In genomic region chr1:64734771-64735750, GRCm38 (mm10) we compare ENCODE assay signal across 8 mouse cellular contexts. TPM values are rescaled to one million over a fixed set of nuclear protein-coding genes. Genes with fewer than 3 reads are reported as not detected.
DNase-seq lines count a peak whose midpoint lies in the region; ATAC-seq and TF ChIP-seq lines count a peak whose summit lies in the region.

No protein-coding gene starts in this region.

- peak overlapping the region; percentile 56 for H3K9ac ChIP-seq in hindbrain, embryonic 13.5 days
- no peak overlapping the region for H3K9ac ChIP-seq in limb, embryonic 15.5 days

- ATAC-seq in hindbrain, embryonic 13.5 days (ENCODE audit: low FRiP score), result 0 out of 2 replicates have a peak, but pooled peaks have one; percentile 6
- no peak for ATAC-seq in limb, embryonic 15.5 days (ENCODE audit: insufficient number of reproducible peaks, low FRiP score, low TSS enrichment, low read depth)
- ATAC-seq in inflammation-experienced regulatory T-cells, adult 6 months, result no peak

- no peak for TF ChIP-seq POLR2A in bone marrow, adult 2 months (IDR thresholded peaks at IDR 0.05; ENCODE audit: borderline replicate concordance, control insufficient read depth, low read depth, low read length)
- TF ChIP-seq POLR2A in embryonic fibroblast, embryonic 13.5 days (IDR thresholded peaks at IDR 0.05; ENCODE audit: low read depth, low read length), result no peak
- TF ChIP-seq POLR2A in myocyte (IDR thresholded peaks at IDR 0.05; ENCODE audit: insufficient read length, low read depth), result no peak

- H3K27me3 ChIP-seq in hindbrain, embryonic 13.5 days, result peaks cover 82% of the 10 kb centered on the region
- peaks cover 38% of the 10 kb centered on the region for H3K27me3 ChIP-seq in limb, embryonic 15.5 days
- H3K27me3 ChIP-seq in myocyte (ENCODE audit: control insufficient read depth, insufficient read depth, insufficient read length), result no peaks in the 10 kb centered on the region

- H3K9me3 ChIP-seq in hindbrain, embryonic 13.5 days, result no peaks in the 10 kb centered on the region
- H3K9me3 ChIP-seq in limb, embryonic 15.5 days, result no peaks in the 10 kb centered on the region

- peak overlapping the region; percentile 98 for H3K4me2 ChIP-seq in hindbrain, embryonic 13.5 days
- peak overlapping the region; percentile 79 for H3K4me2 ChIP-seq in limb, embryonic 15.5 days
- no peak overlapping the region for H3K4me2 ChIP-seq in myocyte (ENCODE audit: low read depth)

- peak; percentile 73 for DNase-seq in Muller cell, postnatal 12 days (ENCODE audit: inconsistent ontology term)
- peak; percentile 13 for DNase-seq in thymus, postnatal 25 days

- H3K79me2 ChIP-seq in myocyte (ENCODE audit: control insufficient read depth, insufficient read depth), result no peaks in the 10 kb centered on the region

- no peaks in the 10 kb centered on the region for H3K36me3 ChIP-seq in hindbrain, embryonic 13.5 days
- H3K36me3 ChIP-seq in limb, embryonic 15.5 days, result no peaks in the 10 kb centered on the region; the same call in 1 of the 2 replicates
- no peaks in the 10 kb centered on the region for H3K36me3 ChIP-seq in myocyte (ENCODE audit: control insufficient read depth, insufficient read depth)

- WGBS in bone marrow, adult 2 months, result 56% methylated on average over 58 of the region's 58 CpGs
- 43% methylated on average over 58 of the region's 58 CpGs for WGBS in hindbrain, embryonic 13.5 days
- WGBS in limb, embryonic 15.5 days, result 43% methylated on average over 58 of the region's 58 CpGs

- H3ac ChIP-seq in myocyte (ENCODE audit: control insufficient read depth, insufficient read length), result no peak overlapping the region

- peaks cover 5% of the 10 kb centered on the region for H3K4me1 ChIP-seq in bone marrow, adult 2 months (ENCODE audit: control insufficient read depth, insufficient read depth, low read length)
- H3K4me1 ChIP-seq in embryonic fibroblast, embryonic 13.5 days (ENCODE audit: control insufficient read depth, insufficient read depth, low read length), result 0 out of 2 replicates have a peak, but pooled peaks cover 10% of the 10 kb centered on the region
- H3K4me1 ChIP-seq in hindbrain, embryonic 13.5 days (replicated peaks), result peaks cover 51% of the 10 kb centered on the region
- peaks cover 33% of the 10 kb centered on the region for H3K4me1 ChIP-seq in limb, embryonic 15.5 days

- TF ChIP-seq CTCF in bone marrow, adult 2 months (IDR thresholded peaks at IDR 0.05; ENCODE audit: control insufficient read depth, insufficient read depth, low read length), result no peak
- no peak for TF ChIP-seq CTCF in embryonic fibroblast, embryonic 13.5 days (IDR thresholded peaks at IDR 0.05; ENCODE audit: borderline replicate concordance, insufficient read depth, low read length)

- no peak overlapping the region for H3K27ac ChIP-seq in bone marrow, adult 2 months (ENCODE audit: control insufficient read depth, insufficient read depth, low read depth, low read length, poor library complexity)
- no peak overlapping the region for H3K27ac ChIP-seq in embryonic fibroblast, embryonic 13.5 days (ENCODE audit: insufficient read depth, low read length)
- no peak overlapping the region for H3K27ac ChIP-seq in hindbrain, embryonic 13.5 days
- H3K27ac ChIP-seq in limb, embryonic 15.5 days, result no peak overlapping the region

- H3K4me3 ChIP-seq in bone marrow, adult 2 months (replicated peaks; ENCODE audit: control insufficient read depth, low read depth, low read length), result peak overlapping the region; percentile 45
- peak overlapping the region; percentile 85 for H3K4me3 ChIP-seq in embryonic fibroblast, embryonic 13.5 days (ENCODE audit: insufficient read depth, low read length)
- H3K4me3 ChIP-seq in hindbrain, embryonic 13.5 days, result peak overlapping the region; percentile 62
- H3K4me3 ChIP-seq in limb, embryonic 15.5 days, result peak overlapping the region; percentile 72
- H3K4me3 ChIP-seq in myocyte, result peak overlapping the region; percentile 61

TF ChIP-seq in myocyte, 11 proteins besides CTCF, POLR2A, EP300 and RAD21:
- TF ChIP-seq MYOD1 (IDR thresholded peaks at IDR 0.05; ENCODE audit: control insufficient read depth in 1 of 3, insufficient read length in 2 of 3, low read depth in 2 of 3), result no peak
- TF ChIP-seq MAX (IDR thresholded peaks at IDR 0.05; ENCODE audit: low read depth), result no peak
- no peak for TF ChIP-seq REST (IDR thresholded peaks at IDR 0.05; ENCODE audit: insufficient read depth, insufficient read length)
- no peak for TF ChIP-seq TCF3 (IDR thresholded peaks at IDR 0.05; ENCODE audit: insufficient read length, low read depth)
- no peak for TF ChIP-seq CEBPB (IDR thresholded peaks at IDR 0.05; ENCODE audit: insufficient read depth, poor library complexity, severe bottlenecking)
- no peak for TF ChIP-seq POLR2AphosphoS2 (IDR thresholded peaks at IDR 0.05; ENCODE audit: insufficient read length, low read depth)
- TF ChIP-seq SRF (IDR thresholded peaks at IDR 0.05; ENCODE audit: control insufficient read depth, insufficient read length, low read depth), result no peak
- no peak for TF ChIP-seq USF1 (IDR thresholded peaks at IDR 0.05; ENCODE audit: low read depth)
- TF ChIP-seq E2F4 (IDR thresholded peaks at IDR 0.05; ENCODE audit: insufficient read depth), result no peak
- no peak for TF ChIP-seq MYOG (IDR thresholded peaks at IDR 0.05; ENCODE audit: control insufficient read depth in 1 of 3, insufficient read depth in 1 of 3, insufficient read length in 2 of 3, low read depth in 2 of 3)
- no peak for TF ChIP-seq TCF12 (IDR thresholded peaks at IDR 0.05; ENCODE audit: insufficient read depth, poor library complexity, severe bottlenecking)

RNA-seq across cellular contexts. Expression of gene Fzd5, which starts 2.5 kb away (rescaled TPM):
- polyA plus RNA-seq in bone marrow, adult 2 months (2011; ENCODE audit: insufficient read depth, insufficient read length, low replicate concordance, missing spikeins), result 1.6 and 2.1 TPM in 2 replicates
- polyA plus RNA-seq in embryonic fibroblast, embryonic 13.5 days (2011; ENCODE audit: insufficient read length, low read depth, missing spikeins), result 8.3 and 9.1 TPM in 2 replicates
- 0.21 and 0.27 TPM in 2 replicates for polyA plus RNA-seq in hindbrain, embryonic 13.5 days (2015; fragmentation: Nextera tagmentation; extraction: Ambion mirVana)
- polyA plus RNA-seq in limb, embryonic 15.5 days (2015; fragmentation: Nextera tagmentation; extraction: Ambion mirVana), result 1.8 and 1.9 TPM in 2 replicates
- 2.1 TPM for polyA plus RNA-seq in myocyte (2012; fragmentation: generic; extraction: Trizol)
- under 1 TPM; 0.35 to 0.97 (median 0.44) TPM for polyA plus RNA-seq in inflammation-experienced regulatory T-cells, adult 6 months (2017; shearing (Covaris generic))

RNA-seq across cellular contexts. Expression of gene Ccnyl1, which starts 44.8 kb away (rescaled TPM):
- 2.8 and 8.6 TPM in 2 replicates for polyA plus RNA-seq in bone marrow, adult 2 months (2011; ENCODE audit: insufficient read depth, insufficient read length, low replicate concordance, missing spikeins)
- polyA plus RNA-seq in embryonic fibroblast, embryonic 13.5 days (2011; ENCODE audit: insufficient read length, low read depth, missing spikeins), result 67.5 and 92.0 TPM in 2 replicates
- 5.0 and 5.3 TPM in 2 replicates for polyA plus RNA-seq in hindbrain, embryonic 13.5 days (2015; fragmentation: Nextera tagmentation; extraction: Ambion mirVana)
- 4.1 and 4.5 TPM in 2 replicates for polyA plus RNA-seq in limb, embryonic 15.5 days (2015; fragmentation: Nextera tagmentation; extraction: Ambion mirVana)
- polyA plus RNA-seq in myocyte (2012; fragmentation: generic; extraction: Trizol), result 16.0 TPM
- 1 to 10 TPM; 1.1 to 1.6 (median 1.4) TPM for polyA plus RNA-seq in inflammation-experienced regulatory T-cells, adult 6 months (2017; shearing (Covaris generic))
